Mouse (Mus musculus) embryonic stem cell, embryonic (primary cell): ENCODE measurements around the gene Csrnp3.

Experiments used
- CTCF ChIA-PET, 4 experiments: fragments of 300-600 bp in 2 of 4; fragments of 350-600 bp in 2 of 4; sonication (Branson Sonifier 250); formaldehyde crosslinking; loops; one replicate each; lab custom pipeline; 2022; ENCODE audit warnings: inconsistent platforms in 2 of 4; lab: Charles Lee
- POLR2A ChIA-PET, 4 experiments: fragments of 300-600 bp in 2 of 4; fragments of 350-600 bp in 2 of 4; sonication (Branson Sonifier 250); formaldehyde crosslinking; loops; one replicate each; lab custom pipeline; 2022; ENCODE audit warnings: antibody characterized with exemption in 4 of 4, inconsistent platforms in 1 of 4; lab: Charles Lee

The Csrnp3 gene

GRCm38 (mm10) chr2:65926935-65927708, 81.6 kb downstream of the Csrnp3 start:
- ChIA-PET CTCF (no interaction called here), POLR2A (interaction anchor here in 1 of 4 experiments (0.5 kb wide), 1 partner anchor 135 kb away, joined by 3 read pairs; no protein-coding TSS in a partner anchor)

- ChIA-PET POLR2A (interaction anchor here in 1 of 4 experiments (2.5 kb wide), 1 partner anchor 19 kb away, joined by 9 read pairs; no protein-coding TSS in a partner anchor), CTCF (no interaction called here)
These were observed 83.7 kb downstream of the Csrnp3 start for GRCm38 (mm10) chr2:65929286-65929685.

- ChIA-PET POLR2A (interaction anchor here in 1 of 4 experiments (0.9 to 2.5 kb wide), 2 partner anchors 13 to 19 kb away, joined by 3 to 9 read pairs; no protein-coding TSS in a partner anchor), CTCF (no interaction called here)
These were observed 84.4 kb downstream of the Csrnp3 start for GRCm38 (mm10) chr2:65929927-65930326.

- ChIA-PET CTCF (interaction anchor here in 1 of 4 experiments (0.6 kb wide), 1 partner anchor 233 kb away, joined by 4 read pairs; no protein-coding TSS in a partner anchor), POLR2A (interaction anchor here in 3 of 4 experiments (0.7 to 2.3 kb wide), 10 partner anchors 8 to 692 kb away, joined by 3 to 8 read pairs (median 3); partner anchors contain the start of gene Cobll1 (in 1 of the 3))
These were observed 85.7 kb downstream of the Csrnp3 start for GRCm38 (mm10) chr2:65931313-65931712.

- POLR2A ChIA-PET: interaction anchor here in 3 of 4 experiments (0.7 to 2.3 kb wide), 12 partner anchors 9 to 693 kb away, joined by 3 to 8 read pairs (median 3); partner anchors contain the start of gene Cobll1 (in 1 of the 3)
These were observed 86.3 kb downstream of the Csrnp3 start for GRCm38 (mm10) chr2:65931841-65932311.

GRCm38 (mm10) chr2:65934099-65934498, 88.5 kb downstream of the Csrnp3 start:
- CTCF ChIA-PET: no interaction called here
- POLR2A ChIA-PET: interaction anchor here in 1 of 4 experiments (0.6 to 1.2 kb wide), 4 partner anchors 10 to 101 kb away, joined by 3 to 5 read pairs (median 4); no protein-coding TSS in a partner anchor

More at GRCm38 (mm10) chr2:65931841-65932311, 86.3 kb downstream of the Csrnp3 start:
- CTCF ChIA-PET: interaction anchor here in 2 of 4 experiments (0.5 to 0.6 kb wide), 2 partner anchors 232 to 915 kb away, joined by 4 to 6 read pairs; no protein-coding TSS in a partner anchor

GRCm38 (mm10) chr2:65938900-65939299, 93.3 kb downstream of the Csrnp3 start:
- POLR2A ChIA-PET: interaction anchor here in 1 of 4 experiments (0.9 kb wide), 1 partner anchor 28 kb away, joined by 3 read pairs; no protein-coding TSS in a partner anchor
- CTCF ChIA-PET: no interaction called here

GRCm38 (mm10) chr2:65940351-65940750, 94.8 kb downstream of the Csrnp3 start:
- ChIA-PET POLR2A (interaction anchor here in 1 of 4 experiments (2.2 kb wide), 1 partner anchor 9 kb away, joined by 8 read pairs; no protein-coding TSS in a partner anchor), CTCF (no interaction called here)

GRCm38 (mm10) chr2:65942346-65942745, 96.8 kb downstream of the Csrnp3 start:
- ChIA-PET CTCF (no interaction called here), POLR2A (no interaction called here)

GRCm38 (mm10) chr2:65948808-65949207, 103.2 kb downstream of the Csrnp3 start:
- ChIA-PET CTCF (no interaction called here), POLR2A (no interaction called here)

- CTCF ChIA-PET: no interaction called here
- POLR2A ChIA-PET: interaction anchor here in 1 of 4 experiments (0.6 kb wide), 1 partner anchor 535 kb away, joined by 3 read pairs; no protein-coding TSS in a partner anchor
These were observed 108.3 kb downstream of the Csrnp3 start for GRCm38 (mm10) chr2:65953726-65954340.

GRCm38 (mm10) chr2:65955804-65956203, 110.2 kb downstream of the Csrnp3 start:
- ChIA-PET CTCF (no interaction called here), POLR2A (no interaction called here)

GRCm38 (mm10) chr2:65956727-65957126, 111.2 kb downstream of the Csrnp3 start:
- POLR2A ChIA-PET: interaction anchor here in 1 of 4 experiments (0.7 to 0.8 kb wide), 3 partner anchors 32 to 107 kb away, joined by 3 read pairs; no protein-coding TSS in a partner anchor
- CTCF ChIA-PET: interaction anchor here in 2 of 4 experiments (0.5 to 0.6 kb wide), 2 partner anchors 38 to 49 kb away, joined by 3 to 5 read pairs; no protein-coding TSS in a partner anchor

- ChIA-PET CTCF (no interaction called here), POLR2A (interaction anchor here in 1 of 4 experiments (0.7 kb wide), 1 partner anchor 598 kb away, joined by 4 read pairs; no protein-coding TSS in a partner anchor)
These were observed 117.9 kb downstream of the Csrnp3 start for GRCm38 (mm10) chr2:65963420-65963819.

- ChIA-PET CTCF (interaction anchor here in 1 of 4 experiments (0.6 kb wide), 1 partner anchor 300 kb away, joined by 4 read pairs; no protein-coding TSS in a partner anchor), POLR2A (no interaction called here)
These were observed 123.2 kb downstream of the Csrnp3 start for GRCm38 (mm10) chr2:65968810-65969209.

- ChIA-PET CTCF (no interaction called here), POLR2A (no interaction called here)
These were observed 128.3 kb downstream of the Csrnp3 start for GRCm38 (mm10) chr2:65973907-65974306.

GRCm38 (mm10) chr2:65975383-65975782, 129.8 kb downstream of the Csrnp3 start:
- ChIA-PET POLR2A (interaction anchor here in 1 of 4 experiments (1.2 kb wide), 1 partner anchor 18 kb away, joined by 3 read pairs; no protein-coding TSS in a partner anchor), CTCF (no interaction called here)

GRCm38 (mm10) chr2:65979338-65980053, 133.9 kb downstream of the Csrnp3 start:
- CTCF ChIA-PET: no interaction called here

More at GRCm38 (mm10) chr2:65979338-65980053, 133.9 kb downstream of the Csrnp3 start:
- POLR2A ChIA-PET: interaction anchor here in 1 of 4 experiments (0.6 to 0.7 kb wide), 2 partner anchors 16 to 412 kb away, joined by 3 read pairs; no protein-coding TSS in a partner anchor
